Mouse (Mus musculus) CD4-positive, CD25-positive, alpha-beta regulatory T cell, adult 9 weeks (primary cell): Measurements from ENCODE around the gene Ube2b. TPM values are rescaled to one million over a fixed set of nuclear protein-coding genes. Genes with fewer than 3 reads are reported as not detected.

ENCODE experiments used
- polyA plus RNA-seq: library from polyadenylated mRNA; unstranded; fragments of 100-300 nt; shearing (Covaris generic); gene quantifications from one replicate; pipeline ENCODE4 v1.2.1, GENCODE M21; 2017

Gene Ube2b
- polyA plus RNA-seq = 328 TPM

GRCm38 (mm10) chr11:52000290-52000962 is at the start of gene Ube2b:
Gene Ube2b, minus strand, starts transcription at chr11:52000762.

GRCm38 (mm10) chr11:52003772-52004528 is 3.4 kb upstream of the Ube2b start, which contains the start of gene Cdkl3:
Gene Cdkl3, plus strand, starts transcription at chr11:52004221.

GRCm38 (mm10) chr11:51967443-51968401 is 32.8 kb downstream of the Ube2b start, which contains the start of gene Cdkn2aipnl:
Gene Cdkn2aipnl, plus strand, starts transcription at chr11:51967661.

Other genes with a start within 250 kb of the Ube2b start
- gene Sec24a, start 237.1 kb downstream of the Ube2b start, polyA plus RNA-seq = 19.7 TPM
- 127 TPM for gene Sar1b, start 237.1 kb downstream of the Ube2b start, polyA plus RNA-seq
- 8.5 TPM for gene Jade2, start 143.1 kb downstream of the Ube2b start, polyA plus RNA-seq
- 116 TPM for gene Cdkn2aipnl, start 33.1 kb downstream of the Ube2b start, polyA plus RNA-seq
- gene Cdkl3, start 3.5 kb upstream of the Ube2b start, polyA plus RNA-seq = 7.1 TPM
- gene Ppp2ca, start 97.9 kb upstream of the Ube2b start, polyA plus RNA-seq = 6.3 TPM
- not detected for gene Olfr1373, start 144.8 kb upstream of the Ube2b start, polyA plus RNA-seq
- not detected for gene Olfr1371, start 213.2 kb upstream of the Ube2b start, polyA plus RNA-seq
- 383 TPM for gene Skp1a, start 231.2 kb upstream of the Ube2b start, polyA plus RNA-seq